Comparison of ENCODE assay signal across 20 mouse cellular contexts in the genomic region with DNA sequence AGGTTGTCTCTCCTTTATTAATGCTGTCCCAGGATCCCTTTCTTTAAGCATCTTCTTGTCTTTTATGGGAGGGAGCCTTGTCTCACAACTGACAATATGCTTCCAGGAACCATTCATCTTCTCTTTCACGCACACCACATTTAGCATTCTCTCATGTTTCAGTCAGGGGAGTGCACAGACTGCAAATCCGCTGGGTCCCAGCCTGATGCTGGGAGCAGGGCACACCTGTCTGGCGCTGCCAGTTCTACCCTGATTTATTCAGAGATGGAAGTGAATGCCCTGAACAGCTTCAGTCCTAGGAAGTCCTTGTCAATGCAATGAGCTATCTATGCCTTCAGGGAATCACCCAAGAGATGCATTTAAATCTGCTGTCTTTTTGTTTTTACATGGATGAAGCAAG.
A peak's percentile ranks its signal among the peaks of the same experiment; 100 is the strongest.
DNase-seq lines count a peak whose midpoint lies in the region; ATAC-seq lines count a peak whose summit lies in the region.
"Had no signal": no experiment of that assay in that cellular context is flagged by ENCODE, and none has a peak within 500 bp of the region (broad histone marks: within the 10 kb centered on the region; RNA-seq: fewer than 3 reads in every experiment).

No protein-coding gene starts in this region.

- H3K27me3 ChIP-seq in hindbrain, embryonic 11.5 days (ENCODE audit: control insufficient read depth, insufficient read depth, low read length), result no peaks in the 10 kb centered on the region
- no peaks in the 10 kb centered on the region for H3K27me3 ChIP-seq in hindbrain, embryonic 12.5 days
- no peaks in the 10 kb centered on the region for H3K27me3 ChIP-seq in midbrain, embryonic 14.5 days (ENCODE audit: control insufficient read depth, insufficient read depth, low read length)
- no peaks in the 10 kb centered on the region for H3K27me3 ChIP-seq in midbrain, embryonic 10.5 days (ENCODE audit: low read depth, poor library complexity, severe bottlenecking)
- no peaks in the 10 kb centered on the region for H3K27me3 ChIP-seq in neural tube, embryonic 13.5 days
- H3K27me3 ChIP-seq: CH12.LX; forebrain, embryonic 15.5 days; heart, embryonic 15.5 days had no signal

- no peak overlapping the region for H3K9ac ChIP-seq in hindbrain, embryonic 11.5 days (ENCODE audit: low read depth, low read length)
- H3K9ac ChIP-seq in hindbrain, embryonic 12.5 days, result no peak overlapping the region
- no peak overlapping the region for H3K9ac ChIP-seq in midbrain, embryonic 14.5 days (replicated peaks; ENCODE audit: low read length)
- H3K9ac ChIP-seq in neural tube, embryonic 13.5 days, result no peak overlapping the region
- H3K9ac ChIP-seq: forebrain, embryonic 15.5 days; heart, embryonic 15.5 days had no signal

- no peak overlapping the region for H3K27ac ChIP-seq in hindbrain, embryonic 11.5 days (ENCODE audit: low read depth, low read length)
- H3K27ac ChIP-seq in hindbrain, embryonic 12.5 days, result no peak overlapping the region
- H3K27ac ChIP-seq in midbrain, embryonic 14.5 days (replicated peaks; ENCODE audit: low read depth, low read length), result no peak overlapping the region
- H3K27ac ChIP-seq in midbrain, embryonic 10.5 days (replicated peaks), result no peak overlapping the region
- H3K27ac ChIP-seq in neural tube, embryonic 13.5 days (replicated peaks), result no peak overlapping the region
- H3K27ac ChIP-seq: embryonic facial prominence, embryonic 10.5 days; forebrain, embryonic 15.5 days; heart, adult 2 months; heart, embryonic 15.5 days had no signal

- no peaks in the 10 kb centered on the region for H3K4me1 ChIP-seq in hindbrain, embryonic 11.5 days (replicated peaks; ENCODE audit: control insufficient read depth, insufficient read depth, low read length)
- H3K4me1 ChIP-seq in hindbrain, embryonic 12.5 days, result no peaks in the 10 kb centered on the region
- H3K4me1 ChIP-seq in midbrain, embryonic 14.5 days (ENCODE audit: control insufficient read depth, insufficient read depth, low read length), result no peaks in the 10 kb centered on the region
- no peaks in the 10 kb centered on the region for H3K4me1 ChIP-seq in midbrain, embryonic 10.5 days
- H3K4me1 ChIP-seq in neural tube, embryonic 13.5 days (replicated peaks), result 0 out of 2 replicates have a peak, but pooled peaks cover 3% of the 10 kb centered on the region
- H3K4me1 ChIP-seq: embryonic facial prominence, embryonic 10.5 days; heart, embryonic 15.5 days had no signal

- H3K9me3 ChIP-seq in hindbrain, embryonic 11.5 days (ENCODE audit: control insufficient read depth, low read length), result no peaks in the 10 kb centered on the region
- no peaks in the 10 kb centered on the region for H3K9me3 ChIP-seq in hindbrain, embryonic 12.5 days (replicated peaks)
- H3K9me3 ChIP-seq in midbrain, embryonic 14.5 days (ENCODE audit: control insufficient read depth, low read length), result no peaks in the 10 kb centered on the region
- no peaks in the 10 kb centered on the region for H3K9me3 ChIP-seq in midbrain, embryonic 10.5 days (replicated peaks)
- H3K9me3 ChIP-seq in neural tube, embryonic 13.5 days, result no peaks in the 10 kb centered on the region
- H3K9me3 ChIP-seq: embryonic facial prominence, embryonic 10.5 days; forebrain, embryonic 15.5 days; heart, embryonic 15.5 days had no signal

- ATAC-seq in hindbrain, embryonic 11.5 days (ENCODE audit: low FRiP score), result no peak
- no peak for ATAC-seq in hindbrain, embryonic 12.5 days (ENCODE audit: low FRiP score)
- ATAC-seq in midbrain, embryonic 14.5 days (ENCODE audit: low FRiP score, low TSS enrichment), result no peak
- ATAC-seq in neural tube, embryonic 13.5 days (ENCODE audit: low read depth), result 0 out of 2 replicates have a peak, but pooled peaks have one; percentile 36
- ATAC-seq: activated CD4-positive, CD25-positive, alpha-beta regulatory T cell, adult 4 months; forebrain, embryonic 15.5 days; Patski had no signal

- no peak overlapping the region for H3K4me2 ChIP-seq in hindbrain, embryonic 11.5 days (replicated peaks; ENCODE audit: low read depth, low read length)
- no peak overlapping the region for H3K4me2 ChIP-seq in hindbrain, embryonic 12.5 days (replicated peaks)
- H3K4me2 ChIP-seq in midbrain, embryonic 14.5 days (ENCODE audit: low read length), result no peak overlapping the region
- no peak overlapping the region for H3K4me2 ChIP-seq in neural tube, embryonic 13.5 days
- H3K4me2 ChIP-seq: forebrain, embryonic 15.5 days; heart, embryonic 11.5 days; heart, embryonic 15.5 days had no signal

- H3K4me3 ChIP-seq in hindbrain, embryonic 11.5 days (ENCODE audit: low read depth, low read length), result no peak overlapping the region
- H3K4me3 ChIP-seq in hindbrain, embryonic 12.5 days, result no peak overlapping the region
- H3K4me3 ChIP-seq in midbrain, embryonic 14.5 days (replicated peaks; ENCODE audit: low read depth, low read length), result no peak overlapping the region
- H3K4me3 ChIP-seq in midbrain, embryonic 10.5 days, result no peak overlapping the region
- no peak overlapping the region for H3K4me3 ChIP-seq in neural tube, embryonic 13.5 days
- H3K4me3 ChIP-seq: embryonic facial prominence, embryonic 10.5 days; forebrain, embryonic 15.5 days; heart, adult 2 months; heart, embryonic 15.5 days had no signal

- peak; percentile 0 for DNase-seq in hindbrain, embryonic 11.5 days (ENCODE audit: low spot score)
- DNase-seq in midbrain, embryonic 14.5 days, result peak; percentile 17
- DNase-seq in midbrain, embryonic 10.5 days (ENCODE audit: low spot score), result no peak
- DNase-seq in neural tube, embryonic 10.5 days (ENCODE audit: extremely low spot score, low spot score), result no peak
- DNase-seq in cerebellum, postnatal 25 days, result no peak
- DNase-seq: adrenal gland, postnatal 14 days; cerebellum, adult 18-20 months; cerebellum, adult 9-11 months; gastrocnemius, postnatal 14 days; heart, adult 2 months; heart, postnatal 14 days had no signal

- WGBS in hindbrain, embryonic 11.5 days, result 58% methylated on average over 3 of the region's 3 CpGs
- WGBS in hindbrain, embryonic 12.5 days, result 57% methylated on average over 3 of the region's 3 CpGs
- WGBS in midbrain, embryonic 14.5 days, result 51% methylated on average over 3 of the region's 3 CpGs
- 80% methylated on average over 3 of the region's 3 CpGs for WGBS in midbrain, embryonic 10.5 days
- 41% methylated on average over 3 of the region's 3 CpGs for WGBS in neural tube, embryonic 13.5 days

- H3K36me3 ChIP-seq in hindbrain, embryonic 11.5 days (ENCODE audit: control insufficient read depth, insufficient read depth, low read length), result no peaks in the 10 kb centered on the region
- H3K36me3 ChIP-seq in hindbrain, embryonic 12.5 days, result no peaks in the 10 kb centered on the region
- H3K36me3 ChIP-seq in midbrain, embryonic 14.5 days (ENCODE audit: control insufficient read depth, insufficient read depth, low read length), result no peaks in the 10 kb centered on the region
- no peaks in the 10 kb centered on the region for H3K36me3 ChIP-seq in midbrain, embryonic 10.5 days
- no peaks in the 10 kb centered on the region for H3K36me3 ChIP-seq in neural tube, embryonic 13.5 days
- H3K36me3 ChIP-seq: embryonic facial prominence, embryonic 10.5 days; forebrain, embryonic 15.5 days; heart, embryonic 15.5 days had no signal

Comparison
In these comparisons a context has a peak if more than half of its experiments do, and no peak if none do; other contexts are left out.
1. DNase-seq: peak in hindbrain, embryonic 11.5 days (single experiment) and midbrain, embryonic 14.5 days (single experiment); none in midbrain, embryonic 10.5 days (single experiment), neural tube, embryonic 10.5 days (single experiment) and cerebellum, postnatal 25 days (0 of 2).